Mouse (Mus musculus): ENCODE measurements around the gene Cep104. TPM values are rescaled to one million over a fixed set of nuclear protein-coding genes. Genes with fewer than 3 reads are reported as not detected.
A peak's percentile ranks its signal among the peaks of the same experiment; 100 is the strongest.

The Cep104 gene
- polyA plus RNA-seq, 1 experiment from 2014 or later: 19.7 TPM

GRCm38 (mm10) chr4:154007759-154008158, 32.8 kb downstream of the Cep104 start:
- no peak overlapping the region for H3K9ac ChIP-seq (replicated peaks; ENCODE audit: low read length)
- H3K36me3 ChIP-seq (ENCODE audit: control insufficient read depth, insufficient read depth, low read length): peaks cover 46% of the 10 kb centered on the region
- no peaks in the 10 kb centered on the region for H3K27me3 ChIP-seq (ENCODE audit: control insufficient read depth, insufficient read depth, low read length)
- no peak overlapping the region for H3K4me3 ChIP-seq (replicated peaks; ENCODE audit: low read depth, low read length)
- 85% methylated on average over 4 of the region's 4 CpGs for WGBS
- no peak overlapping the region for H3K27ac ChIP-seq (replicated peaks; ENCODE audit: low read depth, low read length)
- H3K4me2 ChIP-seq (ENCODE audit: low read length): no peak overlapping the region
- no peaks in the 10 kb centered on the region for H3K9me3 ChIP-seq (ENCODE audit: control insufficient read depth, low read length)
- no peak for ATAC-seq (ENCODE audit: low FRiP score, low TSS enrichment)
- H3K4me1 ChIP-seq (ENCODE audit: control insufficient read depth, insufficient read depth, low read length): peaks cover 10% of the 10 kb centered on the region
- DNase-seq: no peak

- H3K27me3 ChIP-seq (ENCODE audit: control insufficient read depth, insufficient read depth, low read length): no peaks in the 10 kb centered on the region
These were observed 36.1 kb downstream of the Cep104 start for GRCm38 (mm10) chr4:154010907-154011645.

GRCm38 (mm10) chr4:154011646-154012089, 36.7 kb downstream of the Cep104 start, which contains the start of gene Lrrc47:
Lrrc47 (plus strand) TSS chr4:154011731.
- Histone ChIP-seq H3K9me3 (ENCODE audit: control insufficient read depth, low read length) (no peaks in the 10 kb centered on the region), H3K4me2 (ENCODE audit: low read length) (peak within 1 kb of the TSS; percentile 99), H3K4me1 (ENCODE audit: control insufficient read depth, insufficient read depth, low read length) (peaks cover 17% of the 10 kb centered on the region), H3K27ac (replicated peaks; ENCODE audit: low read depth, low read length) (peak within 1 kb of the TSS; percentile 67), H3K36me3 (ENCODE audit: control insufficient read depth, insufficient read depth, low read length) (peaks cover 35% of the 10 kb centered on the region), H3K4me3 (replicated peaks; ENCODE audit: low read depth, low read length) (peak within 1 kb of the TSS; percentile 99), H3K27me3 (ENCODE audit: control insufficient read depth, insufficient read depth, low read length) (no peaks in the 10 kb centered on the region), H3K9ac (replicated peaks; ENCODE audit: low read length) (peak within 1 kb of the TSS; percentile 89)
- under 1% methylated on average over 54 of the region's 59 CpGs for WGBS
- ATAC-seq (ENCODE audit: low FRiP score, low TSS enrichment): peak; percentile 94
- DNase-seq: peak; percentile 94

More at GRCm38 (mm10) chr4:154010907-154011645, 36.1 kb downstream of the Cep104 start:
- WGBS: 28% methylated on average over 13 of the region's 13 CpGs
- DNase-seq (no peak), ATAC-seq (ENCODE audit: low FRiP score, low TSS enrichment) (peak; percentile 36)
- H3K27ac ChIP-seq (replicated peaks; ENCODE audit: low read depth, low read length): peak overlapping the region; percentile 67
- H3K4me1 ChIP-seq (ENCODE audit: control insufficient read depth, insufficient read depth, low read length): peaks cover 17% of the 10 kb centered on the region
- no peaks in the 10 kb centered on the region for H3K9me3 ChIP-seq (ENCODE audit: control insufficient read depth, low read length)
- peak overlapping the region; percentile 89 for H3K9ac ChIP-seq (replicated peaks; ENCODE audit: low read length)
- H3K4me2 ChIP-seq (ENCODE audit: low read length): peak overlapping the region; percentile 99
- H3K4me3 ChIP-seq (replicated peaks; ENCODE audit: low read depth, low read length): peak overlapping the region; percentile 99
- H3K36me3 ChIP-seq (ENCODE audit: control insufficient read depth, insufficient read depth, low read length): peaks cover 35% of the 10 kb centered on the region

GRCm38 (mm10) chr4:154012132-154012882, 37.3 kb downstream of the Cep104 start:
- Histone ChIP-seq H3K9ac (replicated peaks; ENCODE audit: low read length) (peak overlapping the region; percentile 89), H3K4me2 (ENCODE audit: low read length) (peak overlapping the region; percentile 99), H3K4me3 (replicated peaks; ENCODE audit: low read depth, low read length) (peak overlapping the region; percentile 99), H3K36me3 (ENCODE audit: control insufficient read depth, insufficient read depth, low read length) (peaks cover 35% of the 10 kb centered on the region), H3K27me3 (ENCODE audit: control insufficient read depth, insufficient read depth, low read length) (no peaks in the 10 kb centered on the region), H3K27ac (replicated peaks; ENCODE audit: low read depth, low read length) (peak overlapping the region; percentile 67; the same call in 1 of the 2 replicates), H3K4me1 (ENCODE audit: control insufficient read depth, insufficient read depth, low read length) (peaks cover 17% of the 10 kb centered on the region), H3K9me3 (ENCODE audit: control insufficient read depth, low read length) (no peaks in the 10 kb centered on the region)
- DNase-seq (no peak), ATAC-seq (ENCODE audit: low FRiP score, low TSS enrichment) (no peak)
- WGBS: 3% methylated on average over 55 of the region's 55 CpGs

GRCm38 (mm10) chr4:154015476-154015875, 40.5 kb downstream of the Cep104 start:
- Histone ChIP-seq H3K4me1 (ENCODE audit: control insufficient read depth, insufficient read depth, low read length) (peaks cover 17% of the 10 kb centered on the region), H3K4me3 (replicated peaks; ENCODE audit: low read depth, low read length) (no peak overlapping the region), H3K9me3 (ENCODE audit: control insufficient read depth, low read length) (no peaks in the 10 kb centered on the region), H3K4me2 (ENCODE audit: low read length) (no peak overlapping the region), H3K27me3 (ENCODE audit: control insufficient read depth, insufficient read depth, low read length) (no peaks in the 10 kb centered on the region), H3K36me3 (ENCODE audit: control insufficient read depth, insufficient read depth, low read length) (peaks cover 64% of the 10 kb centered on the region), H3K27ac (replicated peaks; ENCODE audit: low read depth, low read length) (no peak overlapping the region), H3K9ac (replicated peaks; ENCODE audit: low read length) (no peak overlapping the region)
- DNase-seq: no peak
- no peak for ATAC-seq (ENCODE audit: low FRiP score, low TSS enrichment)
- WGBS: 92% methylated on average over 11 of the region's 11 CpGs

- Histone ChIP-seq H3K27me3 (ENCODE audit: control insufficient read depth, insufficient read depth, low read length) (no peaks in the 10 kb centered on the region), H3K27ac (replicated peaks; ENCODE audit: low read depth, low read length) (no peak overlapping the region), H3K9me3 (ENCODE audit: control insufficient read depth, low read length) (no peaks in the 10 kb centered on the region), H3K4me3 (replicated peaks; ENCODE audit: low read depth, low read length) (no peak overlapping the region), H3K4me1 (ENCODE audit: control insufficient read depth, insufficient read depth, low read length) (no peaks in the 10 kb centered on the region), H3K36me3 (ENCODE audit: control insufficient read depth, insufficient read depth, low read length) (peaks cover 72% of the 10 kb centered on the region), H3K4me2 (ENCODE audit: low read length) (no peak overlapping the region), H3K9ac (replicated peaks; ENCODE audit: low read length) (no peak overlapping the region)
- DNase-seq (no peak), ATAC-seq (ENCODE audit: low FRiP score, low TSS enrichment) (no peak)
- 75% methylated on average over 7 of the region's 7 CpGs for WGBS
These were observed 44.6 kb downstream of the Cep104 start for GRCm38 (mm10) chr4:154019571-154019970.

- peaks cover 53% of the 10 kb centered on the region for H3K36me3 ChIP-seq (ENCODE audit: control insufficient read depth, insufficient read depth, low read length)
- 0 out of 2 replicates have a peak, but pooled peaks cover 3% of the 10 kb centered on the region for H3K27me3 ChIP-seq (ENCODE audit: control insufficient read depth, insufficient read depth, low read length)
- 95% methylated on average over 9 of the region's 9 CpGs for whole genome bisulfite sequencing
- ATAC-seq (ENCODE audit: low FRiP score, low TSS enrichment) (no peak), DNase-seq (no peak)
- peaks cover 9% of the 10 kb centered on the region for H3K4me1 ChIP-seq (ENCODE audit: control insufficient read depth, insufficient read depth, low read length)
- no peak overlapping the region for H3K9ac ChIP-seq (replicated peaks; ENCODE audit: low read length)
- H3K4me2 ChIP-seq (ENCODE audit: low read length): no peak overlapping the region
- no peak overlapping the region for H3K4me3 ChIP-seq (replicated peaks; ENCODE audit: low read depth, low read length)
- H3K9me3 ChIP-seq (ENCODE audit: control insufficient read depth, low read length): no peaks in the 10 kb centered on the region
- H3K27ac ChIP-seq (replicated peaks; ENCODE audit: low read depth, low read length): no peak overlapping the region
These were observed 46.4 kb downstream of the Cep104 start for GRCm38 (mm10) chr4:154021432-154021831.

GRCm38 (mm10) chr4:154022407-154022806, 47.4 kb downstream of the Cep104 start:
- ATAC-seq (ENCODE audit: low FRiP score, low TSS enrichment) (no peak; the same call in 1 of the 2 replicates), DNase-seq (no peak)
- H3K4me2 ChIP-seq (ENCODE audit: low read length): no peak overlapping the region
- peaks cover 44% of the 10 kb centered on the region for H3K36me3 ChIP-seq (ENCODE audit: control insufficient read depth, insufficient read depth, low read length)
- no peak overlapping the region for H3K27ac ChIP-seq (replicated peaks; ENCODE audit: low read depth, low read length)
- no peaks in the 10 kb centered on the region for H3K9me3 ChIP-seq (ENCODE audit: control insufficient read depth, low read length)
- H3K4me1 ChIP-seq (ENCODE audit: control insufficient read depth, insufficient read depth, low read length): peaks cover 9% of the 10 kb centered on the region
- WGBS: 63% methylated on average over 4 of the region's 4 CpGs
- no peak overlapping the region for H3K4me3 ChIP-seq (replicated peaks; ENCODE audit: low read depth, low read length)
- H3K9ac ChIP-seq (replicated peaks; ENCODE audit: low read length): no peak overlapping the region
- 0 out of 2 replicates have a peak, but pooled peaks cover 7% of the 10 kb centered on the region for H3K27me3 ChIP-seq (ENCODE audit: control insufficient read depth, insufficient read depth, low read length)

All from midbrain, embryonic 14.5 days (tissue).